Mouse (Mus musculus) yolk sac, embryonic 10.5 days (tissue): ENCODE data around the gene D630045J12Rik.

Source experiments
- DNase-seq: peaks from one replicate; pipeline ENCODE4 v3.0.0-alpha.2; 2017; ENCODE audit warnings: low spot score

Gene D630045J12Rik

DNA sequence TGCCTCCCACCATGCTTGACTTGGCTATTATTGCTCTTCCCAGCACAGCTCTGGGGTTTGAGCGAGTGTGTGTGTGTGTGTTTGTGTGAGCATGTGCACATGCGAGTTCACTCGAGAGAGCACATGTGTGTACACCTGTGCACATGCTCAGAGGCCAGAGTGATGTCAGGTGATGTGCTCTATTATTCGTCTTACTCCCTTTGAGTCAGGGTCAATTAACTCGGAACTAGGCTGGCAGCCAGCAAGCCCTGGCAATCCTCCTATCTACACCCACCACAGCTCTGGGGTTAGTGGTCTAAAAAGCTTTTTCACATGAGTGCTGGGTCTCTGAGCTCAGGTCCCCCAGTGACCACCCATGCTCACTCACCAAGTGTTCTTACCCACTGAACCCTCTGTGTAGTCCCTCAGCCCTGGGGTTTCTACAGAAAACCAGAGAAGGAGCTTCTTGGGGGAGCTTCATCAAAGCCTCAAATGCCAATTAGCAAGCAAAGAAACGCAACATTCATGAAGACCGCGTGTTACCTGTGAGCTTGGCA, 11.4 kb downstream of the D630045J12Rik start:
- DNase-seq = no peak

DNA sequence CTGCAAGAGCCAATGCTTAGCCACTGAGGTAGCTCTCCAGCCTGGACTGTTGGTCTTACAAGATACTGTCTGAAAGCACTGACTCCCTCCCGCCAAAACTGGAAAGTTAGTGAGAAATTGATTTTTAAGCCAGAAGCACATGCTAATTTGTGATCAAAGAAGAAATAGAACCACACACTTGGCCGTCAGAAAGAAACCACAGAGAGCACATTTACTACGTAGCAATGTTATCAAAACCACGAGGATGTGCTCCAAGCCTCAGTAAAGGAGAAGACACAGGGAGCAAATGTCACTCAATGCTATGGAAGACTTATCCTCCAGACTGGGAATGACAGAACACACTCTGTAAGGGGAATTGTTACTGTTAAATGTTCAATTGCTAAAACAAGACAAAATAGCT, 12.3 kb downstream of the D630045J12Rik start:
- no peak for DNase-seq

DNA sequence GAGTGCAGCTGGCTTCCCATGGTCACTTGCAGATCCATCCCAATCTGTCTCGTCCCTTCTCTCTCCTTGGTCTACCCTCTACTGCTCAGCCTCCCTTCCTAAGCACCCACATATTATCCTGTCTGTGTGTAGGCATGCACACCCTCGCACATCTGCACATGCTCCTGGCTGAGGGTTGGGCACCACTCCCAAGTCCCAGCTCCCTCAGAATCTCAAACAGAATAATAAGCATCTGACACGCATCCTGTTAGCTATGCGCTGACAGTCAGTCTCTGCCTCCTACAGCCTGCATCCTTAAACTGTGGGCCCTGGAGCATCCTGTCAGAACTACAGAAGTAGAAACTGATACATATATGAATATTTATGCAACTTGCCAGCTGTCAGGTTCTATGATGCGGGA, 13.2 kb downstream of the D630045J12Rik start:
- DNase-seq = no peak

DNA sequence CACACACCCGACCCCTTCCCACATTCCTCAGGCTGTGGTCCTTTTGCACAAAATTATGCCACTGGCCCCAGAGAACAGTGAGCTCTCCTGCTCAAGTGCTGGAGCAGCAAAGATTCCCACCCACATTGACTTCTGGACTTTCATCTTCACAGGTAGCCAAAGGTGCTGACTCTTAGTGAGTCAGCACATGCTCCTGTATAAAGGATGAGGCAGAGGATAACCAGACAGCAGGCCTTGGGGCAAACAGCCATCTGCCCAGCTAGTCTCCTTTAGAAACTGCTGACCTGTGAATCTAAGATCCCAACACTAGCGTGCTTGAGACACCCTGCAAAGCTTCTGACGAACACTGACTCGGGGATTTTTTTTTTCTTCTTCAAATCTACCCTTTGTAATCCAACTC, 15.4 kb downstream of the D630045J12Rik start:
- DNase-seq = peak; percentile 58

DNA sequence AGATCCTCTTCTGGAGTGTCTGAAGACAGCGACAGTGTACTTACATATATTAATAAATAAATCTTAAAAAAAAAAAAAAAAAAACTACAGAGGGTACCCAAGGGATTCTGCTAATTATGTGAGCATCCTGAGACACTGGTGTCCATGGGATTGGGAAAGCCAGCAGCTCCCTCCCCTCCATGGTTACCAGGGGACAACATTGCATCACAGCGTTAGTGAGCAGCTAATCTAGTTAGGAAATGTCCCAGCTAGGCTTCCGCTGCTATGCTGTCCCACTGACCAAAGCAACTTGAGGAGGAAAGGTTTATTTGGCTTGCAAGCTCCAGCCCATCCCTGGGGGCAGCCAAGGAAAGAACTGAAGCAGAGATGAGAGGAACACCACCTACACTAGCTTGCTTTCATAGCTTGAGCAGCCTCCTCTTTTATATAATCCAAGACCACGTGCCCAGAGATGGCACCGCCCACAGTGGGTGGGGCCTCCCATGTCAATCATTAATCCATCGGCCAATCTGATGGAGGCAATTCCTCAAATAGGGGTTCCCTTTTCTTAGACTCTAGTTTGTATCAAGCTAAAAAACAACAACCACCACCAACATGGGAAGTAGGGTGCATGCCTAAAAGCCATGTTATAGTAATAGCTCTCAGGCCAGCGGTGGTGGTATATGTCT, 17.7 kb downstream of the D630045J12Rik start:
- no peak for DNase-seq

DNA sequence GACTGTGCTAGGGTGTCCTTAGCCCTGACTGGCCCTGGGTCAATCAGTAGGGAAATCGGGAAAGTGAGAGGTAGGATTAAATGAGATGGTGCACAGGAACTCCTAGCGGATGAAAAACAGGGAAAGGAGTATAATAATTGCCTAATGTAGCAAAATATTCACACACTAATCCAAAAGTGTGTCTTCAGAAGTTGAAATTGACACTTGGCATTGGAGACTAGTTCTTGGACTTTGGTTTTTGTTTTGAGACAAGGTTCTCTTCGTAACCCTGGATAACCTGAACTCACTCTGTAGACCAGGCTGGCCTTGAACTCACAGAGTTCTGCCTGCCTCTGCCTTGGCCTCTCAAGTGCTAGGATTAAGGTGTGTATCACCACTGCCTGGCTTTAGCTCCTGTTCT, 20.0 kb downstream of the D630045J12Rik start:
- no peak for DNase-seq

DNA sequence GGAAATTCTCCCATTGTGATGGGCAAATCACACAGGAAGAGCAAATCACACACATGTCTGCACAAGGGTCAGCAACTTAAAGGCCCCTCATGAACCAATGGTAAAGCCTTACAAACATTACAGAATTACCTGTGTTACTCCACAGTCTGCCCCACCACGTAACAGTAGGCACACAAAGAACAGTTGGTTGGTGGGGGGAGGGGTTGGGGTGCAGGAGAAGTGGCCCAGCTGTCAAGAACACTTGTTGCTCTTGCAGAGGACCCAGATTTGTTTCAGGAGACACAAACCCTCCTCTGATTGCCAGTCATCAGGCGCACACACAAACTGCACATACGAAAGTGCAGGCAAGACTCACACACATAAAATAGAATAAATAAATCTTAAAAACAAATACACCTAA, 20.9 kb downstream of the D630045J12Rik start:
- no peak for DNase-seq

DNA sequence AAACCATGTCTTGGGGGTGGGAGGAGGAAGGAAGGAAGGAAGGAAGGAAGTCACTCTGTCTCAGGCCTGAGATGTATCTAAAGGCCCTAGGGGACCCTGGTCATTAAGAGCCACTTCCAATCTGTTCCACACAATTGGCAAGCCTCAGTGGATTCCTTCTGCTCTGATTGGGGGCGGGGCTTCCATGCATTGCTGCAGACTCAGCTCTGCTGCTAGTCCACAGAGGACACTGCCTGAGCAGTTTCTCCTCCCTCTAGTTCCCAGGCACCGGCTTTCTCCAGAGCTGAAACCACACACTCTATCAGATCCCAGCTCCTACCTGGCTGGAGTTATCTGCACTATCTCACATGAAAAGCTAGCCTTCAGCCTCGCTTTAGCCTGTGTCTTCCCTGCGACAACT, 21.8 kb downstream of the D630045J12Rik start:
- DNase-seq = peak; percentile 46

DNA sequence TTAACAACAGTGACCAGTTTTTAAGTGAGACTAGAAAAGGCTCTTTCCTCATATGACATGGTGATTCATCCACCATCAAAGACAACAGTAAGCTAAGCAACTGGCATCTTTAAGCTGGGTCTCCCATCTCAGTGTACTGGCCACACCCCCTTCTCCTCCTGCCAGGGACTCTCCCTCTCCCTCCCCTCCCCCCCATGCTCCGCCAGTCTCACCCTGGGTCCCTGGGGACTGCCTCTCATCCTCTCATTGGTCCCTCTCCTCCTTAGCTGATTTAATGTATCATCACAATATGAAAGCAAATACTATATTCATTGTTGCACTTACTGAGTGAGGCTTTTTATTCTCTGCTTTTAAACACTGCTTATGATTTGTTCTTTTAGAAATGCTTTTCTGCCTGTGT, 29.7 kb downstream of the D630045J12Rik start:
- DNase-seq = no peak

DNA sequence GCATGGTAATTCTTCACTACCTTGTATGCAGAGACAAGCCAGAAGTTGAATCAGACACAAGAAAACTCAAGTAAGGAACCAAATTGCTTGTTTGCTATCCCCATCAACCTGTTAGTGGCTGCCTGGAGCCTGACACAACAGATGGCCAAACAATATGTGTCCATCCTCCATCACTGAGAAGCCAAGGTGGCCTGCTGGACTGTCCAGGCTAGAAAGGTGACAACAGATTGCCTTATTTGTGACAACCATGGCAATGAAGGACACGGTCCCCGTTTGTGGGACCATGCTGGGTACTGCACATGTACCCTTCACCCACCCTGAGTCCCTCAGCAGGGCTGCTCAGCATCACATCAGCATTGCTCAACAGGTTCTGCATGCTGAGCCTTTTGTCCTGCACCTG, 34.5 kb downstream of the D630045J12Rik start:
- DNase-seq = no peak

DNA sequence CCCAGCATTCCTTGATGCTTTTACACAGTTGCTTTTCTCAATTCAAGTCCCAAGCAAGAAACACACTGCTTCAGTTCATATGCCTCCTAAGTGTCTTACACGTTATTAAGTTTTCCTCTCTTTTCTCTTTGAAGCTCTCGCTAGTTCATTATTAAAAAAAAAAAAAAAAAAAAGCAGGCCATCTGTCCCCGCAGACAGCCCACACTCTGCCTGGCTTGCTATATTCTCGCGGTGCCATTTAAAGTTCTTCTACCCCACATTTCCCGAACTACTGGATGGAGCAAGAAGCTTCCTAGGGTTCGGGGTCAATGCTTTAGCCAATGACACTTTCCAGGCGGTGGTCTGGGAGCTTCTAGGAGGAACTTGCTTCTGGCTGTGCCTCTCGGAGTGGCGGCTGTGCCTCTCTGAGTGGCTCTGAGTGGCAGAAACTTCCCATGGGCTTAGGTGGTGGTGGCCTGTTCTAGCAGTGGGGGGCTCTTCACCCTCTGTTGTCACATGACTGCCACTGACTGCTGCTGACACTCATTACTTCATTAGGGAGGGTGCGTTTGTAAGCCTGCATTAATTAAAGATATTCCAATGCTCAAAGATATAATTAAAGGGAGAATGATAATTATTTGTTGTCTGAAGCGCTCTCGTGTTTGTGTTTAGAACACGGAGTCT, 38.2 kb downstream of the D630045J12Rik start:
- no peak for DNase-seq

DNA sequence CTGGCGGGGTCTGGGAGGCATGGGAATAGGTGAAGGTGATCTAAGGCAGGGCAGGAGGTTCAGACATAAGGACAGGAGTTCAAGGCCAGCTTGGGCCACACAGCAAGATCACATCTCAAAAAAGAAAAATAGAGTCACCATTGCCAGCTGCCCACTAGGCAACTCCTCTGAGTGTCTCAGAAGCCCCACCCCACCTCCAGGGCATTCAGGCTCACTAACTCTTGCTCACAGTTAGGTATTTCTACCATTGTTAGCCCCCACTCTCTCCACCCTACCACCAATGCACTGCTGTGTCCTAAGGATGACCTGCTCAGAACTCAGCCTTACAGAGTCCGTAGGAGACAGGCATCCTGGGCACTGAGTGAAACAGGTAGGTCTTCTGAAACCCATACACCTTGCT, 46.2 kb downstream of the D630045J12Rik start:
- no peak for DNase-seq

DNA sequence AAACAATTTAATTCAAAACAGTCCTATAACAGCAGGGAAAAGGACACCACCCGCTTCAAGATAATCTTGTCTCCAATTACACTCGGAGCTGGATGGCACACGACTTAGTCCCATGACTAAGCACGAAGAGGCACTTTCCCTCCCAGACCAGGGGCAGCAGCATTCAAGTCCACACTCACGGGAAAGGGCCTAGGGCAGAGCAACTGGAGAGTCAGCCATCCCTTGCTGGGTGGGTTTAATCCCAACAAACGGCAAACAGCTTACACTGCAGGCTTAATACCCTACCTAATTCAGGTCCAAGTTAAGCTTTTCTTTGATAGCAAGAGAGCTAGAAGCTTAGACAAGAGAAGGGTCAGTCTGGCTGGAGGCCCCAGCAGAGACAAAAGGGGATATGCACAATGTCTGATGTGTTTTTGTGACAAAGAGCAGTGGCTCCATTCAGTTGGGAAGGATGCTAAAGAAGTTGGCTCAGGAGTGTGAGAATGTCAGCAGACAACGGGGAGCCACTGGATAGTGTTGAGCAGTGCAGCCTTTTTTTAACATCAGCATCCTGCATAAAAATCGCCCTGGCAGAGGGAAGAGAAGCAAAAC, 46.8 kb downstream of the D630045J12Rik start:
- peak; percentile 12 for DNase-seq

DNA sequence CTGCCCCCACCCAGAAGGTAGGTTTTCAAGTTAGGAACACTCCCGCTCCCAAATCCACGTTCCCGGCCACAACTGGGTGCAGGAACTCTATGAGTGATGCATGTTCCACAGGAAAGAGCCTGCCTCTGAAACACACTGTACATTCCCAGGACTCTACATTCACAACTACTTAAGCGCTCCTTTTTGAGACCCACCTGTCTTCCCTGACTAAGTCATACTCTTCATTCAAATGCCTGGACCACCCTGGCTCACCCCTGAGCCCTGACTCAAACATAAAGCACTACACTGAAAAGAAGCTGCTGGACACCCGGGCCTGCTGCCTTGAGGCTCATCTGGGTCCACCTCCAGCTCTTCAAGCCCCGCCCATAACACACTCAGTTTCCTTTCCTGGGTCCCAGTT, 48.4 kb downstream of the D630045J12Rik start:
- DNase-seq = no peak

DNA sequence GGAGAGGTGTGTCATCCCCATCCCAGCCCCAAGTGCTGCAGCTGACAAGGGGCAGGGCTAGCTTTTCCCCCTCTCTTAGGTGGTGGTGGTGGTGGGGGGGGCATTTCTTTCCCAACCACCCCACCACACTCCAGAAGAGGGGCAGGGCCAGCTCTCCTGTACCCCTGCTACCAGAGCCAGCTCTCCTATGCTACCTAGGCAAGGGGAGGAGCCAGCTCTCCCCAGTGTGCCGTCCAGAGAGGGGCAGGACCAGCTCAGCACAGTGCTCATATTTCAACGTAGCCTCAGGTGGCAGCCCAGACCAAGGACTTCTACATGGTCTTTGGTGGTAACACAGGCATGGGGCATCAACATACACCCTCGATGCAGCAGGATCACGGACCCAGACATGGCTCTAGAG, 50.0 kb downstream of the D630045J12Rik start:
- DNase-seq = no peak

DNA sequence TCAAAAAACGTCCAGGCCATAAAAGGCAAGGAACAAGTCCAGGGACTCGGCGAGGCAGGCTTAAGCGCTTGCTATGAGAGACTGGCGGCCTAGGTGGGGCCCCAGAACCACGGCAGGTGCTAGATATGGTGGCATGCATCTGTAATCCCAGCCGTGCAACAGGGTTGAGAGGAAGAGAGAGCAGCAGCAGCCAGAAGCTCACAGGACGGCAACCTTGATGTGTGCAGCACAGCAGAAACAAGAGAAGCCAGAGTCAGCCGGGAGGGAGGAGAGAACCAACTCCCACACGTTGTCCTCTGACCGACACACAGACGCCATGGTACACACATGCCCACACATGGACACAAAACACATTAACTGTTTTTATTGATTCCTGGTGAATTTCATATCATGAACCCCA, 51.0 kb downstream of the D630045J12Rik start:
- DNase-seq = no peak

DNA sequence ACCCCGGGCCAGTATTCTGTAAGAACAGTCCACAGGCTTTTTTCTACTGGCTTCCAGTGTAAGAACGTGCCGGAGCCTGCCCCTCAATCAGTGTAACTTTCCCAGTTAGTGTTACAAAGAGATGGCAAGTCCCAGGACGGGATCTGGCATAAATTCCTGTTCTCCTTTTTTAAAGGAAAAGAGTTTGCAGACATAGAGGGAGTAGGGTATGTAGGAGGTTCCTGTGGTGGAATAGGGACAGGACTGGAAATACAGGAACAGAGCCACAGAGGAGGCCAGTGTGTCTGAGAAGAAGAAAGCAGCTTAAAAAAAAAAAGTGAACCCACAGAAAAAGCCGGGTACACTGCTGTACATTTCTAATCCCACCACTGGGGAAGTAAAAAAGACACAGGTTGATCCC, 52.3 kb downstream of the D630045J12Rik start:
- DNase-seq = no peak

DNA sequence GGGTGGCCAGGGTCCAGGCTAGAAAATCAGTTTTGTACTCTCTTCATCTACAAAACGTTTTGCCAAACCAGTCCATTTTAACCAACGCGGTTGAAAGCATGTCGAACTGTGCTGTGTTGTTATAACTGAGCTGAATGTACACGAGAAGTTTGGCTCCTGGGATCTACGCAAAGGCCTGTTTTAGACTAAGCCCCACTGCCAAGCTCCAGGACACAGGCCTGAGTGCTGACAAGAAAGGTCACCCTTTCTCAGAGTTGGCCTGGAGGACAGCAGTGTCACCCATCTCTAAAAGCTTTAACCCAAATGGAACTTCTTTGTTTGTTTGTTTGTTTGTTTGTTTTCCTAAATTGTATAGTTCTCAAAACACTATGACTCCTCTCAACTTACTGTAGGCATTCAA, 54.2 kb downstream of the D630045J12Rik start:
- DNase-seq = no peak

DNA sequence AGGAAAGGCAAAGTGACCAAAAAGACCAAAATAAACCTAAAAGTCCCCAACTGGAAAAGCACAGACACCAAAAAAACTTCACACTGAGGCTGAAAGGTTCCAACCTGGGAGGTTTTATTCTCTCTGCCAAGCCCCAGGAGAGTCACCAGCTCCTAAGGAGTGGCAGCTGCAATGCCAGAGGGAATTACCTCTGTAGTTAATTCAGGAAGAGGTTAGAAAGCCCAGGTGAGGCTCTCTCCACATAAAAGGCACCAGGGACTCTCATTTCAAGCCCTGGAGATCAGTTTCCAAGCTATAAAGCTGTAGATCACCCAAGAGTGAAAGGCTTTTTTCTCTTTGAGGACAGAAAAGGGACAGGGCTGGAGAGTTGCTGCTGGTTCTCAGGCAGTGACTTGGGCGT, 55.1 kb downstream of the D630045J12Rik start:
- DNase-seq = no peak

DNA sequence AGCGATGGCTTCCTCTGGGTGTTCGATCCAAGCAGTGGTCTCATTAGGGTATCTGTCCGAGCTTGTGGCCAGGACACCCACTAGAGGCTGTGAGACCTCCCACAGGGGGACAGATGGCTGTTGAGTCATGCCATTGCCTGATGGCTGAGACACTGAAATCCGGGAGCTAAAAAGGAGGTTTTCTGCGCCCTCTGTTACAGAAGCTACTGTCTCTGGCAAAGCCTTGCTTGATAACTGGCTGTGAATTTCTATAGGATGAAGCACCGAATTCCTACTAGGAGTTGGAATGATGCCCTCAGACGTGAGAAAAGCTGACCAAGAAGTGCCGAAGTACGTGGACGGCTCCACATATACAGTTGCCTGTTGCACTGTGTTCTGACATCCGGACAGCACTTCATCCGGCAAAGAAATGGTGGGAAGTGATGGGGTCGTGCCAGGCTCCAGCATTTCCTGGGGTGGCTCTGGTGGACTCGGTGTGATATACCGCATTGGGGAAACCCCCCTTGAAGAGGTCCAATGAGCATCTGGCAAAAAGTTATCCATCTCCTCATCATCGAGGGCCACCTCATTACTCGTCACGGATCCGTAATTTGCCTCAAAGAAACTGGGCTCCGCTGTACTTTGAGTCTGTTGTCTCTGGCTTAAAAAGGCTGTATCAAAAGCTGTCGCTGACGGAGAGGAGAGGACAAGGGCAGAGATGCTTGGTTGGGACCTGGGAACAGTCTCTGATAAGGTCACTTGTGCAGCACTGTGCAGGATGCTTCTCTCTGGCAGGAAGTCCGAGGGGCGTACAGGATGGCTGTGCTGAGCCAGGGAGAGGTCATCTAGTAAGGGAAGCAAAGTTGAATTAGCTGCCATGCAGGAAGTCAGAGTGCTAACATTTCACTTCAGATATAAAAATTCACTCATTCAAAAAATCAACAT, 57.3 kb downstream of the D630045J12Rik start:
- DNase-seq = no peak

DNA sequence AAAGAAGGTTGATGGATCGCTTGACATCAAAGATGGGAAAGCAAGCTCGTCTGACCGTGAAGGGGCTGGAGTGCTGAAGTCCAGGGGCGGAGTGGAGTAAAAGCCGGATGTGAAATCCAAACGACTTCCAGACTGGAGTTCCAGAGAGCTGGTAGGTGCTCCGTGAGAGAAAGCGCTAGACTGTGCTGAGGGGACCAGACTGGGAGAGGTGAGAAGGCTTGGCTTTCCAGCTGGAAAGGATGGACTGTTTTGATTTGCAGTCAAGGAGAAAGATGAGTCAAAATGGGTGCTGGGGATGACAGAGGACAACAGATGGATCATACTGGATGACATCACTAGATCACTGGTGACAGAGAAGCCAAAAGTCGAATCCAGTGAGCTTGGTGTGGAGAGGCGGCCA, 58.5 kb downstream of the D630045J12Rik start:
- DNase-seq = no peak

DNA sequence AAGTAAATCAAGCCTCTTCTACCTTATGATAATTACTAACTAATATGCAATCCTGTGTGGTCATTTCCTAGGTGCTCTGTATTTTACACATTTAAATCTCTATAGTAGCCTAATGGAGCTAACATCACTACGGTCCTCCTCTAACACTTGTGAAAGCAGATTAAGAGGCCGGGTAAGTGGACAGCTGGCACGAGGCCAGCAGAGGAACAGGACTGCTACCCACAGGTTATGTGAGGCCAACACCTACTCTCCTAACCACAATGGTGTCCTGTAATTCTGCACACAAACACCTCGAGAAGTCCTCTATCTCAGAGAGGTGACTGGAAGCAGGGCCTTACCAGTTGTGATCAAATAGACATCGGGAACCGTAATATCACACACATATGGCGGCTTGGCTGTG, 59.8 kb downstream of the D630045J12Rik start:
- no peak for DNase-seq
